Mouse (Mus musculus) gastrocnemius, adult 18-20 months (tissue): ENCODE measurements around the gene Pxmp4. TPM values are rescaled to one million over a fixed set of nuclear protein-coding genes. Genes with fewer than 3 reads are reported as not detected.

Experiments
- DNase-seq: peaks from one replicate; pipeline ENCODE4 v3.0.0; 2021; ENCODE audit warnings: low spot score
- total RNA-seq, 2 experiments: library from RNA; stranded (reverse); gene quantifications; 2 replicates each; pipeline ENCODE4 v1.2.3; 2021

Pxmp4 gene
- total RNA-seq, 2 experiments from 2014 or later = 12.3 to 14.1 TPM

DNA sequence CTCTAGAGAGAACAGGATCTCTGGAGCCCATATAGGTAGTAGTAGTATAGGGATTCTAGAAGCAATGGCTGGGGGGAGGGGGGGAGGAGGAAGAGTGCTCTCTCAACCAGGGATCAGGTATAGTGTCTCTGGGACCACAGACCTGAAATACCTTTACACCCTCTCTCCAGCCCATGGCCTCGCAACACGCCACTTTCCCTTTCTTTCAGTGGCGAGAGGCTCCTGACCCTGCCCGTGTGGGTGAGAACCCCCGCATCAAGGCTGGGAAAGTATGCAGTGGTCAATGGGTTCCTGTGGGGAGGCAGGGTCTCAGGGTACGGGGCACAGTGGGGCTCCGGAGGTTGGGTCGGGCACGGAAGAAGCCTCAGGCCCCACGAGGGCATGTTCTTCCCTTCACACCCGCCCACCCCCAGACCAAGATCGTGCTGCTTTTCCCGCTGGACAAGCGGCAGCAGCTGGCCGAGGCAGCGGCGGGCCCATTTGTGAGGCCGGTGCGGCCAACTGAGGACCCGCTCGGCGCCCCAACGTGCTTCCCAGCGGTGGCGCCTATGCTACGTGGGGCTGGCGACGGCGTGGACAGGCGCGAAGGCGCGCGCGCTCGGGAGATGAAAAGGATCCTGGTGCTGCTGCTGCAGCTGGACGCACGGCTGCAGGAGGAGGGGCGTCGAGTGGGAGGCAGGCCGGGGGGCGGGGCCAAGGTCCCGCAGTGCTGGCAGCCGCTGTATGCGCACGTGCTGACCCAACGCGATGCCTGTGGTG lies 54.2 kb downstream of the Pxmp4 start:
- peak; percentile 38 for DNase-seq

GRCm38 (mm10) chr2:154548688-154549087 lies 54.8 kb downstream of the Pxmp4 start:
- DNase-seq = peak; percentile 32

DNA sequence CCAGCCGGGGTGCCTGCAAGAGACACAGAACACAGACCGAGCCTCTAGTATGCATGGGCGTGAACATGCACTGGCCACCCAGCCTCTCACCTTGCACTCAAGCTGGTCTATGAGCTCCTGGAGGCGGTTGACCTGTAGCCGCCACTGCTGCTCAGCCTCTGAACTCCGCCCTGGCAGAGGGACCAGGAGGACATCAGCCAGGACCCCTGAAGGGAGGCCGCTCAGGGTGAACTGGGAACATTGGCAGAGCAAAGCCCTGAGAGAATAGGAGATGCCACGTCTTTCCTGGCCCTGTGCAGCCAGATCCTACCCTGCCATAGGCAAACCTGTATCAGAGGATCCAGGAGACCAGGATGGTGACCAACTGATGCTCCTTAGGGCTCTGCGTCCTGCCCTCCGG lies 56.8 kb downstream of the Pxmp4 start, which contains the start of gene 1700003F12Rik:
Gene 1700003F12Rik (plus strand): TSS at position 375 of the 400 bp plus-strand sequence.
- DNase-seq = no peak

- DNase-seq = peak; percentile 76
Observed at GRCm38 (mm10) chr2:154543567-154544347, 59.8 kb downstream of the Pxmp4 start.

GRCm38 (mm10) chr2:154541630-154542029 lies 61.9 kb downstream of the Pxmp4 start:
- no peak for DNase-seq

- DNase-seq = peak; percentile 52
Observed at GRCm38 (mm10) chr2:154539720-154540119, 63.8 kb downstream of the Pxmp4 start.

DNA sequence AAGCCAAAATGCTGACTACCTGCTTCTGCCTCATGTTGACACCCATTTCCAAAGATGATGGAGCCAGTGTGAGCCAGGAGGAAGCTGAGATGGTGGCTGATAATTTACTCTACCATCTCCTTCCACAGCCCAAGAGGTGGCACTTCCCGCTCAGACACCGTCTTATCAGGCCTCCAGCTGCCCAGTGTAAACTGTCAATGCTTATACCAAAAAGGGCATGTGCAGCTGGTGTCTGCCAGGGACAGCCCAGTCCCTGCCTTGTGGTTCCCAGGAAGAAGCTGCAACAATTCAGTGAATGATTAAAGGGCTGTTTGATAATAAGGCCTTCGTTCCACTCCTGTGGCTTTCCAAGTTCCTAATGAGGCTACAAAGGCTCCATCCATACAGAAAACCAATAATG lies 64.8 kb downstream of the Pxmp4 start:
- no peak for DNase-seq

- DNase-seq = no peak
Observed at GRCm38 (mm10) chr2:154538310-154538709, 65.2 kb downstream of the Pxmp4 start.

Other genes with a start within 250 kb of the Pxmp4 start
- 10 to 100 TPM; 11.2 to 15.1 TPM for gene Cdk5rap1, start 230.7 kb downstream of the Pxmp4 start, total RNA-seq
- 100 to 1,000 TPM; 180 to 200 TPM for gene Snta1, start 195.6 kb downstream of the Pxmp4 start, total RNA-seq
- 10 to 100 TPM; 14.8 to 19.4 TPM for gene Cbfa2t2, start 167.2 kb downstream of the Pxmp4 start, total RNA-seq
- not detected for gene 1700003F12Rik, start 56.6 kb downstream of the Pxmp4 start, total RNA-seq
- not detected for gene Actl10, start 51.9 kb downstream of the Pxmp4 start, total RNA-seq
- gene Necab3, start 44.8 kb downstream of the Pxmp4 start, total RNA-seq = under 1 TPM; 0.30 to 0.36 TPM
- gene E2f1, start 33.8 kb downstream of the Pxmp4 start, total RNA-seq = under 1 TPM; 0.28 to 0.30 TPM
- 1 to 10 TPM; 2.5 to 2.9 TPM for gene Zfp341, start 9.6 kb upstream of the Pxmp4 start, total RNA-seq
- not detected for gene 4930519P11Rik, start 9.7 kb upstream of the Pxmp4 start, total RNA-seq
- gene Chmp4b, start 48.0 kb upstream of the Pxmp4 start, total RNA-seq = 100 to 1,000 TPM; 121 to 127 TPM
- not detected for gene Gm14214, start 166.3 kb upstream of the Pxmp4 start, total RNA-seq
- 10 to 100 TPM; 54.4 to 59.5 TPM for gene Raly, start 187.4 kb upstream of the Pxmp4 start, total RNA-seq
- not detected for gene a, start 187.7 kb upstream of the Pxmp4 start, total RNA-seq